Mouse (Mus musculus) C2C12 (cell line): Measurements from ENCODE around the gene Fam13a. TPM values are rescaled to one million over a fixed set of nuclear protein-coding genes. Genes with fewer than 3 reads are reported as not detected.

Experiments used
- H3K27me3 ChIP-seq: one replicate; pipeline ENCODE4 v1.6.1; 2011; ENCODE audit not compliant: control insufficient read depth, insufficient read depth, insufficient read length
- H3K36me3 ChIP-seq: one replicate; pipeline ENCODE4 v1.6.1; 2011; ENCODE audit not compliant: control insufficient read depth, insufficient read depth
- H3K4me3 ChIP-seq: one replicate; pipeline ENCODE4 v1.5.1; 2011; ENCODE audit warnings: mild to moderate bottlenecking, control low read depth; ENCODE audit not compliant: poor library complexity, insufficient read depth, severe bottlenecking
- H3K79me2 ChIP-seq: one replicate; pipeline ENCODE4 v1.6.1; 2011; ENCODE audit not compliant: control insufficient read depth, insufficient read depth
- H3K79me3 ChIP-seq: one replicate; pipeline ENCODE4 v1.6.1; 2011; ENCODE audit warnings: low read depth, control low read depth
- H3ac ChIP-seq: one replicate; pipeline ENCODE3; 2011; ENCODE audit warnings: low read depth; ENCODE audit not compliant: control insufficient read depth, insufficient read length
- CEBPB ChIP-seq: IDR thresholded peaks from one replicate; pipeline ENCODE4 v1.6.1; 2011; ENCODE audit warnings: low read depth, mild to moderate bottlenecking, control low read depth, moderate library complexity
- CTCF ChIP-seq: IDR thresholded peaks from one replicate; pipeline ENCODE4 v1.5.1; 2011; ENCODE audit not compliant: control insufficient read depth, insufficient read depth, insufficient read length
- FOSL1 ChIP-seq: IDR thresholded peaks from one replicate; pipeline ENCODE4 v1.8.0; 2011; ENCODE audit warnings: mild to moderate bottlenecking, low read length; ENCODE audit not compliant: poor library complexity, insufficient read depth, severe bottlenecking
- MAX ChIP-seq: IDR thresholded peaks from one replicate; pipeline ENCODE4 v1.6.1; 2011; ENCODE audit warnings: mild to moderate bottlenecking, control low read depth
- MYOD1 ChIP-seq: IDR thresholded peaks from one replicate; pipeline ENCODE4 v1.6.1; 2011; ENCODE audit warnings: low read depth; ENCODE audit not compliant: control insufficient read depth, insufficient read length
- MYOG ChIP-seq: IDR thresholded peaks from one replicate; pipeline ENCODE4 v1.6.1; 2011; ENCODE audit not compliant: control insufficient read depth, insufficient read length; ENCODE audit errors: extremely low read depth
- USF1 ChIP-seq: IDR thresholded peaks from one replicate; pipeline ENCODE4 v1.6.1; 2011; ENCODE audit warnings: low read depth, mild to moderate bottlenecking, control low read depth, moderate library complexity
- polyA plus RNA-seq: library from polyadenylated mRNA; unstranded; fragments of >200 nt; fragmentation: generic; extraction: Trizol; gene quantifications from one replicate; pipeline ENCODE4 v1.2.1, GENCODE M21; 2012; ENCODE audit warnings: missing spikeins

Fam13a gene
- polyA plus RNA-seq, 1 experiment, result 0.12 TPM

GRCm38 (mm10) chr6:58920735-58921134 lies 103.6 kb downstream of the Fam13a start:
- Histone ChIP-seq H3K4me3 (no peak overlapping the region), H3K79me2 (no peaks in the 10 kb centered on the region), H3K36me3 (no peaks in the 10 kb centered on the region), H3K79me3 (no peaks in the 10 kb centered on the region), H3ac (no peak overlapping the region), H3K27me3 (no peaks in the 10 kb centered on the region)
- no peak for TF ChIP-seq CTCF
- TF ChIP-seq MYOD1, result no peak
- TF ChIP-seq MAX, result no peak
- no peak for TF ChIP-seq CEBPB
- no peak for TF ChIP-seq MYOG
- no peak for TF ChIP-seq USF1
- no peak for TF ChIP-seq FOSL1

- Histone ChIP-seq H3K79me3 (no peaks in the 10 kb centered on the region), H3K4me3 (no peak overlapping the region), H3K27me3 (no peaks in the 10 kb centered on the region), H3K36me3 (no peaks in the 10 kb centered on the region), H3ac (no peak overlapping the region), H3K79me2 (no peaks in the 10 kb centered on the region)
- TF ChIP-seq FOSL1 (no peak), MAX (no peak), MYOG (no peak), CTCF (no peak), MYOD1 (no peak), CEBPB (no peak), USF1 (no peak)
Measured at GRCm38 (mm10) chr6:58916498-58916897, 107.9 kb downstream of the Fam13a start.

DNA sequence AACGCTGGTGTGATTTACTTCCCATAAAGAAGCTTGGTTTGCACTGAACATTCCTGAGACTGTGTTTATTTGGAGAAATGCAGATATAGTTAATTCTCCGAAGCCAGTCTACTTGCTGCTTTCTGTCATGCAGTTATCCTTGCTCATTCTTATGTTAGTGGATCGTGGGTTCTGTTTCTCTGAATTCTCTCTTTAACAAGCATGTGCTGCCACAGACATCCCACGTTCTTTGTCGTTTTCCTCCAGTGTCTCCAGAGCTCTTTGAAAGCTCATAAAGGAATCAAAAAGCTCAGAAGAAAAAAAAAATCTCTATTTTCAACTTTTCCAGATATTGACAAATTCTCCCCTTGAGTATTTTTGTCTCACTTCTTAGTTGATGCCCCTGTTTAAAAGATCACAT lies 110.4 kb downstream of the Fam13a start:
- H3K79me3 ChIP-seq, result no peaks in the 10 kb centered on the region

DNA sequence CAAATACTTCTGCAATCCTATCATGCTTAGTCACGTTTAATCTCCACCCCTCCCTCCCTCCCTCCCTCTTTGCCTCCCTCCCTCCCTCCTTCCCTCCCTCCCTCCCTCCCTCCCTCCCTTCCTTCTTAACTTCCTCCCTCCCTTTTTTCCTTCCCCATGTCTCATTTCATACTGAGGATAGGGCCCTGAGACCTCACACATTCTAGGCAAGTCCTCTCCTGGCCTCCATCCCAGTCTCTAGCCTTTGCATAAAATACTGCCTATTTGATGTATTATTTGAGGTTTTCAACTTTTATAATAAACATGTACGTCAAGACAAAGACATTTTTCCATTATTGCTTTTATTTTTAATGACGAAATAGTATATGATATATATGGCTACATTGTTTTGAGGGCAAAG lies 110.8 kb downstream of the Fam13a start:
- Histone ChIP-seq H3ac (no peak overlapping the region), H3K4me3 (no peak overlapping the region), H3K27me3 (no peaks in the 10 kb centered on the region), H3K36me3 (no peaks in the 10 kb centered on the region), H3K79me3 (no peaks in the 10 kb centered on the region), H3K79me2 (no peaks in the 10 kb centered on the region)
- no peak for TF ChIP-seq FOSL1

More for the DNA sequence above, 110.4 kb downstream of the Fam13a start:
- H3K79me2 ChIP-seq, result no peaks in the 10 kb centered on the region
- no peaks in the 10 kb centered on the region for H3K36me3 ChIP-seq
- H3K27me3 ChIP-seq, result no peaks in the 10 kb centered on the region
- H3K4me3 ChIP-seq, result no peak overlapping the region
- no peak overlapping the region for H3ac ChIP-seq
- TF ChIP-seq MYOG, result no peak
- no peak for TF ChIP-seq MAX

DNA sequence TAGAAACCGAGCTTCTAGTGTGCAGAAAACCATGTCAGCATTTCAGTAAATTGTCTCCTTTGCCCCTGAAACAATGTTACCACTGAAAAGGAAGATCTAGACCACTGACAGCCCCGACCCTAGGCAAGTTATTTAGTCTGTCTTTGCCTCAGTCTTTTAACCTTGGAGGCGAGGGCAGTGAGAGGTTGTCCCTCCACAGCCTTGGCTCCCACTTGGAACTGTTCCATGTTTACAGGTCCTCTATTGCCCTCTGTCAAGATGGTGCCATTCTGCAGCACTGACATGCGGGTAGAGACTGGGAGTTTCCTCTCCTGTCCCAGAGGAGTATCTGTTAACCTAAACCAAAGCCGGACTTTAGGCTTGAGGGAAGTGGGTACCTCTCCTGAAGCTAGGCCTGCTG lies 111.5 kb downstream of the Fam13a start:
- Histone ChIP-seq H3K36me3 (no peaks in the 10 kb centered on the region), H3ac (no peak overlapping the region), H3K27me3 (no peaks in the 10 kb centered on the region), H3K79me3 (no peaks in the 10 kb centered on the region), H3K79me2 (no peaks in the 10 kb centered on the region), H3K4me3 (no peak overlapping the region)
- TF ChIP-seq USF1 (no peak), CTCF (no peak), MAX (no peak), MYOG (no peak), CEBPB (no peak), FOSL1 (no peak), MYOD1 (no peak)

GRCm38 (mm10) chr6:58907791-58908190 lies 116.6 kb downstream of the Fam13a start:
- H3K4me3 ChIP-seq, result no peak overlapping the region
- no peaks in the 10 kb centered on the region for H3K79me2 ChIP-seq
- TF ChIP-seq MYOG (no peak), USF1 (no peak), CEBPB (no peak), CTCF (no peak), FOSL1 (no peak), MAX (no peak), MYOD1 (no peak)
- no peaks in the 10 kb centered on the region for H3K27me3 ChIP-seq
- no peak overlapping the region for H3ac ChIP-seq
- H3K36me3 ChIP-seq, result no peaks in the 10 kb centered on the region
- H3K79me3 ChIP-seq, result no peaks in the 10 kb centered on the region
